Mouse (Mus musculus) mouse trophoblast stem cell (cell line): ENCODE measurements around the gene Olfr1043.
"Not testable (repeated sequence)": the region's sequence is repeated elsewhere in the genome, so short reads cannot be mapped to it uniquely, and the experiment has no call there.

Experiments
- in situ Hi-C, 2 experiments: fragments of 300-500 bp; cut with MseI, MboI; formaldehyde crosslinking; loops; 2 replicates in 1 of 2; 3 replicates in 1 of 2; pipeline ENCODE4 v1.15.1; 2025

Olfr1043 gene

GRCm38 (mm10) chr2:86167422-86167821, at the start of gene Olfr1043:
Gene Olfr1043 (minus strand): TSS chr2:86167522.
- in situ Hi-C loops, result no loop called here

GRCm38 (mm10) chr2:86202909-86203308, 35.6 kb upstream of the Olfr1043 start, which contains the start of gene Olfr1045:
Gene Olfr1045 (minus strand): TSS chr2:86203009.
- in situ Hi-C loops, result no loop called here

DNA sequence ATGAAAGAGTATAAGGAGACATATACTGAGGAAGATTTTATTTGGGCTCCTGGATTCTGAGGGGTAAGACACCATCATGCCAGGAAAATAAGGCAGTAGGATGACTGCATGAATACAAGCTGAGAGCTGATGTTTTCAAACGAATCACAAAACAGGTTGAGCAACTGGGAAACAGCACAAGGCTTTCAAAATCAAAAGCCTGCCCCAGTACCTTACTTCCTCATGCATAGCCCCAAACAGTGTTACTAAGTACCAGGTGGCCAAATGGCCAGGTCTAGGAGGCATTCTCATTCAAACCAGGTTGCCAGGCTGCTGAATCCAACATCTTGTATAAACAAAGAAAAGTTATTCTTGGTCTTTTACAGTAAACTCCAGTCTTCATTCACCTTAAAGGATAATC, 28.5 kb upstream of the Olfr1043 start:
- in situ Hi-C loops, result no loop called here

DNA sequence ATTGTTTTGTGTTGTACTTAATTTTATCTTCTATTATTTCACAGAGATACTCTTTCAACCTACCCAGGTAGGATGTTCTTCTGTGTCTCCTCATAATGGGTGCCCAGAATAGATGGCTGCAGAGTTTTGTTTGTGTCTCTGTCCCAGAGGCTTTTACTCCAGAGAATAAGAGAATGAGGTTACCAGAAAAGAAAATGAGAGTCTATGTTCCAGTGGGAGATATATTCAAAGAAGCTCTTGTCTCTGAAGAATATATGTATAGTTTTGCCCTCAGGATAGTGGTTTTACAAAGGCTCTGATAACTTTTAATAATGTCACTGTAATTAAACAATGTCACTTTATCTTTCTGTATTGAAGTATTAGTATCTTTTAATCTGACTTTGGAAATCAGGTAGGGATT, 18.3 kb upstream of the Olfr1043 start, which contains the start of gene Olfr52:
Gene Olfr52, minus strand, starts transcription at position 101 of the 400 bp plus-strand sequence.
- in situ Hi-C loops, result no loop called here

GRCm38 (mm10) chr2:86179950-86180349, 12.6 kb upstream of the Olfr1043 start:
- in situ Hi-C loops, result no loop called here

- in situ Hi-C loops, result no loop called here
These were observed 10.4 kb upstream of the Olfr1043 start, which contains the start of gene Olfr1044 for GRCm38 (mm10) chr2:86177720-86178119. Gene Olfr1044 (minus strand): TSS chr2:86177820.

- in situ Hi-C loops, result not testable (repeated sequence)
These were observed 8.1 kb upstream of the Olfr1043 start for GRCm38 (mm10) chr2:86175422-86175821.

GRCm38 (mm10) chr2:86161738-86162137, 5.6 kb downstream of the Olfr1043 start, which contains the start of gene Olfr1042:
Gene Olfr1042 (minus strand): TSS chr2:86161838.
- in situ Hi-C loops, result no loop called here

- in situ Hi-C loops, result no loop called here
These were observed 20.7 kb downstream of the Olfr1043 start, which contains the start of gene Olfr1040 for GRCm38 (mm10) chr2:86146632-86147031. Gene Olfr1040 (minus strand): TSS chr2:86146732.

DNA sequence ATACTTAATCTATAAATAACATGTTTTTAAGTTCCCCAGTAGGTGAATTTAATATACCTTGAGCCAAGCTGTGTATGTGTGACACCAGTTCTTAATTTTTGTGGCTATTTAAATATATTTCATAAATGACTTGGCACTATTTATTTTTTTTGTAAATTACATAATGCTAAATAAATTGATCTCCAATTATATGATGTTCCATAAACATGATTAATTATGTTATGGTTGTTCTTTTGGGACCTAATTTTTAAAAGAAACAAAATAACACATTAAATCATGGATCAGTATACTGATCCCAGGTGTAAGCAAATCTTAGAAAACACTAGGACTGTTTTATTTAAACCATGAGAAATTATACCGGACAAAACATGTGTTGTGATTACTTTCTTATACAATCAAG, 31.5 kb downstream of the Olfr1043 start, which contains the start of gene Olfr1039:
Gene Olfr1039, minus strand, starts transcription at position 101 of the 400 bp plus-strand sequence.
- in situ Hi-C loops, result no loop called here
